9 mouse cellular contexts compared by ENCODE assay signal in the genomic region with DNA sequence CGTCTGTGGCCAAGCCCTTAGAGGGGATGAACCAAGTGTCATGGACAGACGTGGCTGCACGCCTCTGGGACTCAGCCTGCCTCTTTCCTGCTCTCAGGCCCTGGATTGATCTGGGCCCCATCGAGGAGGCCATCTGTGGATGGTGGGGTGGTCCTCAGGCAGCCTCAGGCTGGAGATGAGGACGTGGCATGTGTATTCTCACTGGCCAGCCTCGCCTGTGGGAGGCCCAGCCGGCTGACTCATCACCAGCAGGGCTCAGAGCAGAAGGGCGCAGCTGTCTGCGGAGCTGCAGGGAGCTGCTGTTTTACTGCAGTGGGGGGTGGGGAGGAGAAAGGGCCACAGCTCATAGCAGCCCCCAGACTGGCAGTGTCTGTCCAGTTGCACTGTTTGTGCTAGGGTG.
DNase-seq lines count a peak whose midpoint lies in the region; ATAC-seq lines count a peak whose summit lies in the region.
"Had no signal": no experiment of that assay in that cellular context is flagged by ENCODE, and none has a peak within 500 bp of the region (broad histone marks: within the 10 kb centered on the region; RNA-seq: fewer than 3 reads in every experiment).

No protein-coding gene starts in this region.

- no peaks in the 10 kb centered on the region for H3K9me3 ChIP-seq in kidney, embryonic 14.5 days (ENCODE audit: control insufficient read depth, low read length)

- peak overlapping the region; percentile 19; the same call in 1 of the 2 replicates for H3K9ac ChIP-seq in kidney, embryonic 14.5 days (ENCODE audit: low read depth, low read length)

- no peak for DNase-seq in kidney, adult 11 months
- peak; percentile 56 for DNase-seq in adrenal gland, adult 8-10 months
- DNase-seq in heart, adult 11 months = peak; percentile 98
- DNase-seq in left cerebral cortex, adult 11 months (ENCODE audit: low spot score) = peak; percentile 30
- peak; percentile 27 for DNase-seq in retina, postnatal 1 day
- no peak for DNase-seq in cerebellum, adult 9-10 months

- H3K27ac ChIP-seq in kidney, embryonic 14.5 days (ENCODE audit: low read depth, low read length) = no peak overlapping the region
- H3K27ac ChIP-seq: macrophage had no signal

- no peak overlapping the region for H3K4me2 ChIP-seq in kidney, embryonic 14.5 days (replicated peaks; ENCODE audit: low read depth, low read length)

- no peak overlapping the region for H3K4me3 ChIP-seq in kidney, embryonic 14.5 days (ENCODE audit: low read length)

- H3K4me1 ChIP-seq in kidney, embryonic 14.5 days (ENCODE audit: control insufficient read depth, insufficient read depth, low read length) = no peaks in the 10 kb centered on the region

- ATAC-seq in kidney, embryonic 14.5 days (ENCODE audit: low FRiP score, low TSS enrichment) = peak; percentile 75
- ATAC-seq in megakaryocyte, adult 5-6 weeks (ENCODE audit: poor library complexity, severe bottlenecking) = no peak

- H3K27me3 ChIP-seq in kidney, embryonic 14.5 days (ENCODE audit: control insufficient read depth, insufficient read depth, low read length) = no peaks in the 10 kb centered on the region

- no peaks in the 10 kb centered on the region for H3K36me3 ChIP-seq in kidney, embryonic 14.5 days (ENCODE audit: control insufficient read depth, insufficient read depth, low read length)

- 24% methylated on average over 9 of the region's 9 CpGs for WGBS in kidney, embryonic 14.5 days

Comparison
In these comparisons a context has a peak if more than half of its experiments do, and no peak if none do; other contexts are left out.
1. DNase-seq: peak in adrenal gland, adult 8-10 months (single experiment), heart, adult 11 months (single experiment), left cerebral cortex, adult 11 months (single experiment) and retina, postnatal 1 day (single experiment); none in kidney, adult 11 months (single experiment) and cerebellum, adult 9-10 months (single experiment).